1 mouse cellular context compared by ENCODE assay signal in the genomic region with DNA sequence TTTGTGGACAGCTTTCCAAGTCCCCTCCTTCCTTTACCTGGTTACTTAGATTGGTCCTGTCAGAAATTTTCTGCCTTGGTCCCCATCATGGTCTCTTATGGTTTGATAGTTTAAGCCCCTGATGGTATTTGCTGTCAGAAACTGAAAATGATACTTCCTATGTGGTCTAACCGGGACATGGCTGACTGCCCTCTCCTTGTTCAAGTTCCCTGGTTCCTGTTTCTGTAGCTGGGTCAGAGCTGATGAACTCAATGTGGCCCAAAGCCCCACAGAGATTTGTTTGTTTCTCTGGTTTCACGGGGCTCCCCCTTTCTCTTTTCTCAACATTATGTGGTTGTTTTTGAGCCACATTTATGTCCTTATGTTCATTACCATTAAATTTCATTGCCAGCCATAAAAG.
TF ChIP-seq lines count a peak whose summit lies in the region.

No protein-coding gene starts in this region.

TF ChIP-seq in CH12.LX, 34 proteins besides CTCF, POLR2A, EP300 and RAD21:
- no peak for TF ChIP-seq GABPA (IDR thresholded peaks at IDR 0.05; ENCODE audit: insufficient replicate concordance, low read depth, low read length)
- TF ChIP-seq ZMIZ1 (IDR thresholded peaks at IDR 0.05; ENCODE audit: low read depth, low read length) = no peak
- TF ChIP-seq IRF4 (IDR thresholded peaks at IDR 0.05; ENCODE audit: low read depth, low read length) = peak; percentile 40; the same call in 1 of the 2 replicates
- no peak for TF ChIP-seq NELFE (IDR thresholded peaks at IDR 0.05; ENCODE audit: low read depth, low read length)
- TF ChIP-seq ETS1 (conservative IDR thresholded peaks at IDR 0.05; ENCODE audit: low read depth, low read length) = no peak
- no peak for TF ChIP-seq MYC (IDR thresholded peaks at IDR 0.05; ENCODE audit: low read depth, low read length)
- 0 out of 2 replicates have a peak, but pooled peaks have one; percentile 29 for TF ChIP-seq MAFK (IDR thresholded peaks at IDR 0.05; ENCODE audit: insufficient replicate concordance, low read length)
- TF ChIP-seq ZC3H11A (IDR thresholded peaks at IDR 0.05; ENCODE audit: low read depth, low read length) = no peak
- TF ChIP-seq JUND (conservative IDR thresholded peaks at IDR 0.05; ENCODE audit: low read depth, low read length) = no peak
- TF ChIP-seq USF1 (IDR thresholded peaks at IDR 0.05; ENCODE audit: low read depth, low read length) = no peak
- TF ChIP-seq MXI1 (IDR thresholded peaks at IDR 0.05; ENCODE audit: low read depth, low read length) = no peak
- no peak for TF ChIP-seq TBP (conservative IDR thresholded peaks at IDR 0.05; ENCODE audit: low read depth, low read length)
- TF ChIP-seq ZNF384 (IDR thresholded peaks at IDR 0.05; ENCODE audit: low read depth, low read length) = no peak
- TF ChIP-seq RCOR1 (conservative IDR thresholded peaks at IDR 0.05; ENCODE audit: low read depth, low read length) = no peak
